Mouse (Mus musculus) stomach, postnatal 0 days (tissue): ENCODE data around the gene Cdc40. TPM values are rescaled to one million over a fixed set of nuclear protein-coding genes. Genes with fewer than 3 reads are reported as not detected.

ENCODE experiments used
- ATAC-seq: fragments of 200-750 bp; cut with Nextera tagmentation; 2 replicates; pipeline ENCODE4 v1.8.0; 2017; ENCODE audit not compliant: low FRiP score, low TSS enrichment
- DNase-seq: peaks from one replicate; pipeline ENCODE4 v3.0.0-alpha.2; 2016; ENCODE audit warnings: low spot score
- H3K27ac ChIP-seq: fragments of 300-500 bp; sonication (generic); replicated peaks from 2 replicates; pipeline ENCODE4 v1.5.1; 2014; ENCODE audit warnings: mild to moderate bottlenecking, control low read depth
- H3K27me3 ChIP-seq: fragments of 300-500 bp; sonication (generic); 2 replicates; pipeline ENCODE4 v1.6.1; 2014; ENCODE audit warnings: low read length; ENCODE audit not compliant: control insufficient read depth, insufficient read depth
- H3K36me3 ChIP-seq: fragments of 300-500 bp; sonication (generic); 2 replicates; pipeline ENCODE4 v1.6.1; 2014; ENCODE audit warnings: low read length, mixed read lengths; ENCODE audit not compliant: control insufficient read depth, insufficient read depth
- H3K4me1 ChIP-seq: fragments of 300-500 bp; sonication (generic); replicated peaks from 2 replicates; pipeline ENCODE4 v1.6.1; 2014; ENCODE audit warnings: antibody characterized with exemption; ENCODE audit not compliant: control insufficient read depth, insufficient read depth
- H3K4me2 ChIP-seq: fragments of 300-500 bp; sonication (generic); replicated peaks from 2 replicates; pipeline ENCODE4 v1.6.1; 2014; ENCODE audit warnings: low read depth, mild to moderate bottlenecking, control low read depth, moderate library complexity
- H3K4me3 ChIP-seq: fragments of 300-500 bp; sonication (generic); 2 replicates; pipeline ENCODE4 v1.5.1; 2014; ENCODE audit warnings: low read depth, low read length, control low read depth
- H3K9ac ChIP-seq: fragments of 300-500 bp; sonication (generic); 2 replicates; pipeline ENCODE4 v1.6.1; 2014; ENCODE audit warnings: mild to moderate bottlenecking, low read length, control low read depth, mixed read lengths
- H3K9me3 ChIP-seq: fragments of 300-500 bp; sonication (generic); 2 replicates; pipeline ENCODE4 v1.6.1; 2016; ENCODE audit warnings: low read length; ENCODE audit not compliant: control insufficient read depth
- CTCF ChIP-seq: IDR thresholded peaks from 2 replicates; pipeline ENCODE4 v1.5.1; 2016; ENCODE audit warnings: antibody characterized with exemption, low read depth, mild to moderate bottlenecking, moderate library complexity
- EP300 ChIP-seq: optimal IDR thresholded peaks from 2 replicates; pipeline ENCODE3; 2016; ENCODE audit warnings: antibody characterized with exemption
- WGBS: fragments of 180-500 bp; shearing (Covaris S2); extraction: QIAGEN DNeasy Blood & Tissue Kit; methylation state at CpG from one replicate; pipeline ENCODE4 v1.1.7; 2014; 5-methylcytosine and 5-hydroxymethylcytosine counted together
- polyA plus RNA-seq: library from polyadenylated mRNA; unstranded; fragments of >200 nt; fragmentation: Nextera tagmentation; extraction: Ambion mirVana; gene quantifications from 2 replicates; pipeline ENCODE4 v1.2.1, GENCODE M21; 2015

Gene Cdc40
- polyA plus RNA-seq, 1 experiment from 2014 or later: 11.7 TPM

DNA sequence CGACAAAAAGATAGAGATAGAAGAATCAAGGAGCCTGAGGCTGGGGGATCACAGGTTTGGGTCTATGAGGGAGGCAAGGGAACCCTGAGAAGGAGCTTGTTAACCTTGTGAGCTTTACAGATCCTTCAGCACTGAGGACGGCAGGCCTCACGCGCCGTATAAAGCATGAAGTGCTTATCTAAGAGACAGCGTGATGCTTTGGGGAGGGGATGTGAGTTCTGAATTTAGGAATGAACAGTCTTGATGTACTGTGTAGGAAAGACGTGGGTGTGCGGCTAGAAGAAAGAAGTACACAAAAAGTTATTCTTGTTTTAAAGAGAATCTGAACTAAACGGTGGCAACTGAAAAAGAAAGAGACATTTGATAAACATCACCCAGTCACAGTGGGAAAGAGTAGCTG, 3.1 kb downstream of the Cdc40 start:
- Histone ChIP-seq H3K36me3 (no peaks in the 10 kb centered on the region), H3K4me1 (0 out of 2 replicates have a peak, but pooled peaks cover 3% of the 10 kb centered on the region), H3K4me2 (no peak overlapping the region), H3K9me3 (no peaks in the 10 kb centered on the region), H3K27ac (no peak overlapping the region), H3K27me3 (no peaks in the 10 kb centered on the region), H3K9ac (no peak overlapping the region), H3K4me3 (no peak overlapping the region)
- 88% methylated on average over 9 of the region's 9 CpGs for WGBS
- DNase-seq: no peak
- TF ChIP-seq EP300 (no peak), CTCF (no peak)
- ATAC-seq: no peak

DNA sequence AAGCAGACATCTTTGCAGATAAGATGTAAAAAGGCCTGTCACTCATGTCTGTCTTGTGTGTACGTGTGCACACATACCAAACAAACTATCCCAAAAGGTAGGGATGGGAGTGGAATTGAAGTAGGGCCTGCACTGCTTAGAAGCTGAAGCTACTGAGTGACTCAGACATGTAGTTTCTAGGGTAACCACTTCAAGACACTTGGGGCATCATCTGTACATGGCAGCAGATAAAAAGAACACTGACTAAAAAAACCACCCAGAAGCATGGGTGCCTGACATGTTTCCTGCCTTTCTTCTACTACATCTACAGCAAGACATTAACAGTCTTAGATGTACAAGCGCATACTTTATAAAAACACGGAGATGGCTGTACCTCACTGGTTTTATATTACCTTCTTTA, 4.9 kb downstream of the Cdc40 start:
- H3K9ac ChIP-seq: no peak overlapping the region
- DNase-seq (no peak), ATAC-seq (no peak)
- WGBS: 79% methylated on average over 3 of the region's 3 CpGs
- H3K9me3 ChIP-seq: no peaks in the 10 kb centered on the region
- no peak overlapping the region for H3K4me3 ChIP-seq
- H3K4me1 ChIP-seq: 0 out of 2 replicates have a peak, but pooled peaks cover 3% of the 10 kb centered on the region
- TF ChIP-seq EP300 (no peak), CTCF (no peak)
- no peaks in the 10 kb centered on the region for H3K27me3 ChIP-seq
- H3K36me3 ChIP-seq: no peaks in the 10 kb centered on the region
- no peak overlapping the region for H3K4me2 ChIP-seq
- no peak overlapping the region for H3K27ac ChIP-seq

DNA sequence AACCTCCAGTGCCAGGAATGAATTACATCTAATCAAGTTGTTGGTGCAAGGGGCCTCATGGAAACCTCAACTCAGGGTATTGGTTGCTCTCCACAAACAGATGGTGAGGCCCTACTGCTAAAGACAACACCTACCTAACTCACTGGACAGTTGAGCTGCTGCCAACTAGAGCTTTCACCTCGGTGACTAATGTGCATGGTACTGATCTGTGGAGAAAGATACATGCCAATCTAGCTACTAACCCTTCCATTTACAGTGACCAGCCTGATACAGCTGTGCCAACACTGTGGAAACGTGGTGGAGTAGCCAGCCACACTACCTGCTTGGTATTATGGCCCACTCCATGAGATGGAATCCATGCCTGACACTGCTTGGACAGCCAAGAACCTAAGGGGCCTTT, 11.1 kb downstream of the Cdc40 start:
- H3K9ac ChIP-seq: no peak overlapping the region
- no peak overlapping the region for H3K4me3 ChIP-seq
- no peaks in the 10 kb centered on the region for H3K9me3 ChIP-seq
- H3K27me3 ChIP-seq: no peaks in the 10 kb centered on the region
- TF ChIP-seq EP300 (no peak), CTCF (no peak)
- no peak for ATAC-seq
- H3K27ac ChIP-seq: no peak overlapping the region
- H3K36me3 ChIP-seq: no peaks in the 10 kb centered on the region; the same call in 1 of the 2 replicates
- H3K4me2 ChIP-seq: no peak overlapping the region
- no peak for DNase-seq
- WGBS: 84% methylated on average over 2 of the region's 2 CpGs
- no peaks in the 10 kb centered on the region for H3K4me1 ChIP-seq

DNA sequence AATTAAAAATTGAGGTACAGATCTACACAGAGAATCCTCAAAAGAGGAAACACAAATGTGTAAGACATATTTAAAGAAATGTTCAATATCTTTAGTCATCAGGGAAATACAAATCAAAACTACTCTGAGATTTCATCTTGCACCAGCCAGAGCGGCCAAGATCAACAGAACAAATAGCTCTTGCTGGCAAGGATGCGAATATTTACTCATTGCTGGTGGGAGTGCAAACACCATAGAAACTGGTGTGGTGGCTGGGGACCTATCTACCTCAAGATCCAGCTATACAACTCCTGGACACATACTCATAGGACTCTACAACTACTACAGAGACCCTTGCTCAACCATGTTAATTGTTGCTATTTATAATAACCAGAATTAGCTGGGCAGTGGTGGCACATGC, 11.8 kb downstream of the Cdc40 start:
- WGBS: 61% methylated on average over 2 of the region's 2 CpGs
- H3K4me3 ChIP-seq: no peak overlapping the region
- no peaks in the 10 kb centered on the region for H3K9me3 ChIP-seq
- H3K27me3 ChIP-seq: no peaks in the 10 kb centered on the region
- H3K27ac ChIP-seq: no peak overlapping the region
- no peaks in the 10 kb centered on the region for H3K4me1 ChIP-seq
- no peak for TF ChIP-seq EP300
- no peak for TF ChIP-seq CTCF
- H3K4me2 ChIP-seq: no peak overlapping the region
- no peaks in the 10 kb centered on the region; the same call in 1 of the 2 replicates for H3K36me3 ChIP-seq
- ATAC-seq: no peak
- DNase-seq: no peak
- no peak overlapping the region for H3K9ac ChIP-seq

DNA sequence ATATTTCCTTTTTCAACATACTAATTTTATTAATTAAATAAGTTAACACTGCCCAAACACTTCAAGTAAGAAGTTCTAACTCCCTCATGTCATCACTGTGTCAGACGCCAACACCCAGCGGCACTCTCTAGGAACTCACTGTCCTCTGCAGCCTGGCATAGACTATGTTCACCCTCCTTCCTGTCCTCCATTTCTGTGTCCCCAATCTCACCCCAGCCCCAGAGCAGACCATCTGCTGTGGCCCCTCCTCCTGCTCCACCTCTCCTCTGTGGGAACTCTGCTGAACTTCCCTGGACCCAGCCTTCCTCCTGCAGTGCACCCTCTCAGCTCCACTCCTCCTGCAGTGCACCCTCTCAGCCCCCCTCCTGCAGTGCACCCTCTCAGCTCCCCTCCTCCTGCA, 15.0 kb downstream of the Cdc40 start:
- ATAC-seq: no peak

DNA sequence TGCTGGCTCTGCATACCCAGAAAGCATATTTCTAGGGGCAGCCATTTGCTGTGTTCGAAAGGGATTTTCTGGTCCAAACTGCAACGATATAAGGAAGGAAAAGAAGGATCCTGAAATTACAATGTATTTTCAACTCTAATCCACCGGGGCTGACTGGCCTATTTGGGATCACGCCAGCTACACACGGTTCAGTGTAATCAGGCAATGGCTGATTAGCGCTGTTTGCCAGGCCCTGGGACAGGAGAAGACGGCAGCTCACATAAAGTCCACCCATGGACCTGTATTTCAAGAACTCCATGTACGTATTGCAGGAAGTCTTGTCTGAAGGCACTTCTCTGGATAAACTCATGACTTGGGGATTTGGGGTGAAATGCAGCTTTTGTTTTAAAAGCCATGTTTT, 25.5 kb downstream of the Cdc40 start:
- TF ChIP-seq EP300 (no peak), CTCF (no peak)
- peak; percentile 66; the same call in 1 of the 2 replicates for ATAC-seq
- Histone ChIP-seq H3K9ac (no peak overlapping the region), H3K27ac (no peak overlapping the region), H3K9me3 (no peaks in the 10 kb centered on the region), H3K4me2 (no peak overlapping the region), H3K36me3 (no peaks in the 10 kb centered on the region), H3K4me3 (no peak overlapping the region), H3K27me3 (no peaks in the 10 kb centered on the region), H3K4me1 (no peaks in the 10 kb centered on the region)
- peak; percentile 74 for DNase-seq
- WGBS: 50% methylated on average over 8 of the region's 8 CpGs

More for the DNA sequence above, 15.0 kb downstream of the Cdc40 start:
- 84% methylated on average over 2 of the region's 2 CpGs for WGBS
- Histone ChIP-seq H3K4me1 (no peaks in the 10 kb centered on the region), H3K9ac (no peak overlapping the region), H3K36me3 (no peaks in the 10 kb centered on the region; the same call in 1 of the 2 replicates), H3K27ac (no peak overlapping the region), H3K27me3 (no peaks in the 10 kb centered on the region), H3K4me3 (no peak overlapping the region), H3K4me2 (no peak overlapping the region), H3K9me3 (no peaks in the 10 kb centered on the region)
- no peak for DNase-seq
- TF ChIP-seq CTCF (no peak), EP300 (no peak)
